Mouse (Mus musculus): Measurements from ENCODE around the gene Epha1.

Epha1 gene

GRCm38 (mm10) chr6:42373669-42374430 lies 782 bp upstream of the Epha1 start:
- no peak for DNase-seq (ENCODE audit: low spot score in 2 of 2)

GRCm38 (mm10) chr6:42372421-42372815 lies 650 bp downstream of the Epha1 start:
- no peak for DNase-seq (ENCODE audit: low spot score in 2 of 2)

- no peak for DNase-seq (ENCODE audit: low spot score in 2 of 2)
Observed at GRCm38 (mm10) chr6:42372001-42372400, 1.1 kb downstream of the Epha1 start.

GRCm38 (mm10) chr6:42370630-42371363 lies 2.3 kb downstream of the Epha1 start:
- DNase-seq (ENCODE audit: low spot score in 2 of 2): no peak

- DNase-seq (ENCODE audit: low spot score in 2 of 2): no peak
Observed at GRCm38 (mm10) chr6:42369870-42370269, 3.2 kb downstream of the Epha1 start.

GRCm38 (mm10) chr6:42365215-42365614 lies 7.9 kb downstream of the Epha1 start:
- no peak for DNase-seq (ENCODE audit: low spot score in 2 of 2)

- DNase-seq (ENCODE audit: low spot score in 2 of 2): no peak
Observed at GRCm38 (mm10) chr6:42364607-42365006, 8.5 kb downstream of the Epha1 start.

- DNase-seq (ENCODE audit: low spot score in 2 of 2): no peak
Observed at GRCm38 (mm10) chr6:42364066-42364465, 9.0 kb downstream of the Epha1 start.

- no peak for DNase-seq (ENCODE audit: low spot score in 2 of 2)
Observed at GRCm38 (mm10) chr6:42362974-42363373, 10.1 kb downstream of the Epha1 start.

- DNase-seq (ENCODE audit: low spot score in 2 of 2): no peak
Observed at GRCm38 (mm10) chr6:42362497-42362896, 10.6 kb downstream of the Epha1 start.

GRCm38 (mm10) chr6:42362074-42362473 lies 11.0 kb downstream of the Epha1 start:
- DNase-seq (ENCODE audit: low spot score in 2 of 2): no peak

- no peak for DNase-seq (ENCODE audit: low spot score in 2 of 2)
Observed at GRCm38 (mm10) chr6:42361041-42361895, 11.8 kb downstream of the Epha1 start.

- no peak for DNase-seq (ENCODE audit: low spot score in 2 of 2)
Observed at GRCm38 (mm10) chr6:42360231-42360840, 12.7 kb downstream of the Epha1 start.

GRCm38 (mm10) chr6:42359364-42360147 lies 13.5 kb downstream of the Epha1 start:
- DNase-seq (ENCODE audit: low spot score in 2 of 2): no peak

- DNase-seq (ENCODE audit: low spot score in 2 of 2): no peak
Observed at GRCm38 (mm10) chr6:42358901-42359300, 14.2 kb downstream of the Epha1 start.

- DNase-seq (ENCODE audit: low spot score in 2 of 2): no peak
Observed at GRCm38 (mm10) chr6:42357901-42358300, 15.2 kb downstream of the Epha1 start.

- DNase-seq (ENCODE audit: low spot score in 2 of 2): no peak
Observed at GRCm38 (mm10) chr6:42356913-42357312, 16.2 kb downstream of the Epha1 start.

- DNase-seq (ENCODE audit: low spot score in 2 of 2): no peak
Observed at GRCm38 (mm10) chr6:42355794-42356600, 17.1 kb downstream of the Epha1 start.

GRCm38 (mm10) chr6:42355366-42355765 lies 17.7 kb downstream of the Epha1 start:
- DNase-seq (ENCODE audit: low spot score in 2 of 2): no peak
